Comparison of ENCODE assay signal across 21 mouse cellular contexts in the genomic region with DNA sequence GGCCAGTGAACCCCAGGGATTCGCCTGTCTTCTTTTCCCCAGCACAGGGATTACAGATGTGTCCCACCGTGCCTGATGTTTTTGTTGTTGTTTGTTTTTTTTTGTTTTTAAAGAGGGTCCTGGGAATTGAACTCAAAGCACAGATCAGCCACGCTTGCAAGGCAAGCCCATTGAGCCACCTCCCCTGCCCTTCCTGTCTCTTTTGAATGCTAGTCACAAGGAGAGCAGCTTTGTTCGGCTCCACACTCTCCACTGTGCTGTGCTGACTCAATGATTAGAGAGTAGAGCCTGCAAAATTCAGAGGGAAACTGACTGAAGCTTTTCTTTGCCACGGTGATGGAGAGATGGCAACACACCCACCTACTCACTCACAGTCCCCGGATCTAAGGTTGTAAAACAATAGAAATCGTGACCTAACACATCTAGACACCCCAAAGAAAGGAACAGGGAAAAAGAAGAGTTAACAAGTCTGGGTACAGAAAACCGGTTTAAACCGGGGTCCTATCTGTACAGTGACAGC.
DNase-seq lines count a peak whose midpoint lies in the region; ATAC-seq and TF ChIP-seq lines count a peak whose summit lies in the region.
"Had no signal": no experiment of that assay in that cellular context is flagged by ENCODE, and none has a peak within 500 bp of the region (broad histone marks: within the 10 kb centered on the region; RNA-seq: fewer than 3 reads in every experiment).

No protein-coding gene starts in this region.

- no peaks in the 10 kb centered on the region for H3K9me3 ChIP-seq in hindbrain, embryonic 15.5 days
- no peaks in the 10 kb centered on the region for H3K9me3 ChIP-seq in hindbrain, embryonic 14.5 days (ENCODE audit: control insufficient read depth, low read length)
- no peaks in the 10 kb centered on the region for H3K9me3 ChIP-seq in E14TG2a.4 (ENCODE audit: low read length)
- H3K9me3 ChIP-seq: embryonic facial prominence, embryonic 13.5 days; hindbrain, embryonic 13.5 days; limb, embryonic 15.5 days; midbrain, embryonic 10.5 days; stomach, embryonic 15.5 days had no signal

- H3K9ac ChIP-seq in hindbrain, embryonic 15.5 days = no peak overlapping the region
- no peak overlapping the region for H3K9ac ChIP-seq in hindbrain, embryonic 14.5 days
- H3K9ac ChIP-seq: embryonic facial prominence, embryonic 13.5 days; hindbrain, embryonic 13.5 days; limb, embryonic 15.5 days; stomach, embryonic 15.5 days had no signal

- no peak for DNase-seq in frontal cortex, postnatal 36 days (ENCODE audit: low spot score in 2 of 2)
- DNase-seq in hindbrain, embryonic 14.5 days (ENCODE audit: low spot score) = no peak
- peak; percentile 51 for DNase-seq in R1 (ENCODE audit: low read depth, low spot score)
- DNase-seq in urinary bladder, adult 18-20 months (ENCODE audit: low spot score in 2 of 2) = no peak
- DNase-seq: B cell, adult 2 months; cerebellum, adult 11 months; kidney, postnatal 10 days; right cerebral cortex, postnatal 25 days; thymus, adult 18-20 months; thymus, postnatal 4 days had no signal

- H3K4me3 ChIP-seq in hindbrain, embryonic 15.5 days = no peak overlapping the region
- H3K4me3 ChIP-seq in hindbrain, embryonic 14.5 days (replicated peaks; ENCODE audit: low read length) = no peak overlapping the region
- H3K4me3 ChIP-seq in E14TG2a.4 (replicated peaks; ENCODE audit: low read length) = peak overlapping the region; percentile 39
- H3K4me3 ChIP-seq: embryonic facial prominence, embryonic 13.5 days; hindbrain, embryonic 13.5 days; limb, embryonic 15.5 days; midbrain, embryonic 10.5 days; stomach, embryonic 15.5 days had no signal

- no peak overlapping the region for H3K4me2 ChIP-seq in hindbrain, embryonic 15.5 days
- H3K4me2 ChIP-seq in hindbrain, embryonic 14.5 days (replicated peaks) = no peak overlapping the region
- H3K4me2 ChIP-seq: hindbrain, embryonic 13.5 days; limb, embryonic 15.5 days had no signal

- peaks cover 5% of the 10 kb centered on the region; the same call in 1 of the 2 replicates for H3K4me1 ChIP-seq in hindbrain, embryonic 15.5 days (replicated peaks)
- H3K4me1 ChIP-seq in hindbrain, embryonic 14.5 days (replicated peaks; ENCODE audit: control insufficient read depth, insufficient read depth, low read length) = 0 out of 2 replicates have a peak, but pooled peaks cover 2% of the 10 kb centered on the region
- peaks cover 37% of the 10 kb centered on the region for H3K4me1 ChIP-seq in E14TG2a.4 (replicated peaks; ENCODE audit: low read depth, low read length)
- H3K4me1 ChIP-seq: embryonic facial prominence, embryonic 13.5 days; hindbrain, embryonic 13.5 days; limb, embryonic 15.5 days; midbrain, embryonic 10.5 days; stomach, embryonic 15.5 days had no signal

- WGBS in hindbrain, embryonic 15.5 days = 65% methylated on average over 9 of the region's 9 CpGs
- 63% methylated on average over 9 of the region's 9 CpGs for WGBS in hindbrain, embryonic 14.5 days

- TF ChIP-seq CTCF in E14TG2a.4 (conservative IDR thresholded peaks at IDR 0.05; ENCODE audit: low read length) = no peak

- H3K36me3 ChIP-seq in hindbrain, embryonic 15.5 days = no peaks in the 10 kb centered on the region
- H3K36me3 ChIP-seq in hindbrain, embryonic 14.5 days (replicated peaks; ENCODE audit: control insufficient read depth, insufficient read depth) = no peaks in the 10 kb centered on the region
- H3K36me3 ChIP-seq in E14TG2a.4 (ENCODE audit: insufficient read depth, low read length) = no peaks in the 10 kb centered on the region
- H3K36me3 ChIP-seq: embryonic facial prominence, embryonic 13.5 days; hindbrain, embryonic 13.5 days; limb, embryonic 15.5 days; midbrain, embryonic 10.5 days; stomach, embryonic 15.5 days had no signal

- H3K27ac ChIP-seq in hindbrain, embryonic 15.5 days (replicated peaks) = 0 out of 2 replicates have a peak overlapping the region, but pooled peaks have one; percentile 4
- no peak overlapping the region for H3K27ac ChIP-seq in hindbrain, embryonic 14.5 days
- H3K27ac ChIP-seq: embryonic facial prominence, embryonic 13.5 days; hindbrain, embryonic 13.5 days; limb, embryonic 15.5 days; macrophage; midbrain, embryonic 10.5 days; stomach, embryonic 15.5 days had no signal

- 0 out of 2 replicates have a peak, but pooled peaks have one; percentile 28 for ATAC-seq in frontal cortex, adult (ENCODE audit: low TSS enrichment)
- ATAC-seq in hindbrain, embryonic 15.5 days (ENCODE audit: low FRiP score, low read depth) = no peak
- ATAC-seq in hindbrain, embryonic 14.5 days (ENCODE audit: low FRiP score) = no peak
- ATAC-seq: activated CD4-positive, CD25-positive, alpha-beta regulatory T cell, adult 4 months; intestine, postnatal 0 days had no signal

- no peaks in the 10 kb centered on the region for H3K27me3 ChIP-seq in hindbrain, embryonic 15.5 days
- H3K27me3 ChIP-seq in hindbrain, embryonic 14.5 days (ENCODE audit: control insufficient read depth, insufficient read depth, low read length) = no peaks in the 10 kb centered on the region; the same call in 1 of the 2 replicates
- no peaks in the 10 kb centered on the region for H3K27me3 ChIP-seq in E14TG2a.4 (ENCODE audit: insufficient read depth, low read length)
- H3K27me3 ChIP-seq: embryonic facial prominence, embryonic 13.5 days; hindbrain, embryonic 13.5 days; limb, embryonic 15.5 days; stomach, embryonic 15.5 days had no signal
